Comparison of ENCODE assay signal across 8 mouse cellular contexts in the genomic region with DNA sequence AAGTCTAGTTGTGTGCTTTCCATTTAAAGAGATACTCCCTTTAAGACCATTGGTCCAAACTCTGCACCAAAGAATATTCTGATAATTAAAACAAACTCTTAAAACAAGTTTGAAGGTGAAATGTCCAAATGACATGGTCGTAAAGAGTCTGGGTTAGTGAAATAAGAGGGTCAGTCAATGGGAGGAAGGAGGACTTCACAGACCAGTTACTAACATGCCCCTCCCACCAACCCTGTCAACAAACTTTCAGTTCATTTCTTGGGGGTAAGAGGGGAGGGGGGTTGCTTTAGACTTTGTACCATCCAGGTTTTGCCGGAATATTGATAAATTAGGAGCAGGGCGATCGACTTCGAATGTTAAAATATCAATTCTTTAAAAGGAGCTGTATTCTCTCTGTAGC. TPM values are rescaled to one million over a fixed set of nuclear protein-coding genes. Genes with fewer than 3 reads are reported as not detected.
A peak's percentile ranks its signal among the peaks of the same experiment; 100 is the strongest.
DNase-seq lines count a peak whose midpoint lies in the region; ATAC-seq lines count a peak whose summit lies in the region.

No protein-coding gene starts in this region.

- peak overlapping the region; percentile 45 for H3K4me3 ChIP-seq in lung, embryonic 15.5 days
- peak overlapping the region; percentile 46 for H3K4me3 ChIP-seq in embryonic facial prominence, embryonic 13.5 days
- peak overlapping the region; percentile 38 for H3K4me3 ChIP-seq in intestine, embryonic 15.5 days (replicated peaks)
- peak overlapping the region; percentile 48 for H3K4me3 ChIP-seq in neural tube, embryonic 13.5 days

- H3K4me2 ChIP-seq in lung, embryonic 15.5 days: peak overlapping the region; percentile 69
- peak overlapping the region; percentile 79 for H3K4me2 ChIP-seq in embryonic facial prominence, embryonic 13.5 days
- peak overlapping the region; percentile 64 for H3K4me2 ChIP-seq in intestine, embryonic 15.5 days (replicated peaks)
- H3K4me2 ChIP-seq in neural tube, embryonic 13.5 days: peak overlapping the region; percentile 85

- no peaks in the 10 kb centered on the region for H3K27me3 ChIP-seq in lung, embryonic 15.5 days
- no peaks in the 10 kb centered on the region for H3K27me3 ChIP-seq in embryonic facial prominence, embryonic 13.5 days
- H3K27me3 ChIP-seq in intestine, embryonic 15.5 days (replicated peaks): no peaks in the 10 kb centered on the region
- peaks cover 16% of the 10 kb centered on the region for H3K27me3 ChIP-seq in neural tube, embryonic 13.5 days

- intact Hi-C loops in left cerebral cortex, postnatal 10 days (cut with DNase I): loop anchor here (10.0 kb wide), 1 partner anchor 233 kb away; no protein-coding TSS in a partner anchor

- no peaks in the 10 kb centered on the region for H3K36me3 ChIP-seq in lung, embryonic 15.5 days
- H3K36me3 ChIP-seq in embryonic facial prominence, embryonic 13.5 days: no peaks in the 10 kb centered on the region
- no peaks in the 10 kb centered on the region for H3K36me3 ChIP-seq in intestine, embryonic 15.5 days
- no peaks in the 10 kb centered on the region for H3K36me3 ChIP-seq in neural tube, embryonic 13.5 days

- no peaks in the 10 kb centered on the region for H3K9me3 ChIP-seq in lung, embryonic 15.5 days
- no peaks in the 10 kb centered on the region for H3K9me3 ChIP-seq in embryonic facial prominence, embryonic 13.5 days
- no peaks in the 10 kb centered on the region for H3K9me3 ChIP-seq in intestine, embryonic 15.5 days
- no peaks in the 10 kb centered on the region for H3K9me3 ChIP-seq in neural tube, embryonic 13.5 days

- H3K9ac ChIP-seq in lung, embryonic 15.5 days: peak overlapping the region; percentile 31
- peak overlapping the region; percentile 66 for H3K9ac ChIP-seq in embryonic facial prominence, embryonic 13.5 days
- H3K9ac ChIP-seq in intestine, embryonic 15.5 days: peak overlapping the region; percentile 33
- peak overlapping the region; percentile 70 for H3K9ac ChIP-seq in neural tube, embryonic 13.5 days

- WGBS in lung, embryonic 15.5 days: 5% methylated on average over 5 of the region's 5 CpGs
- WGBS in embryonic facial prominence, embryonic 13.5 days: 13% methylated on average over 5 of the region's 5 CpGs
- WGBS in intestine, embryonic 15.5 days: 12% methylated on average over 5 of the region's 5 CpGs
- WGBS in neural tube, embryonic 13.5 days: 13% methylated on average over 5 of the region's 5 CpGs

- peak overlapping the region; percentile 96 for H3K27ac ChIP-seq in lung, embryonic 15.5 days
- peak overlapping the region; percentile 96 for H3K27ac ChIP-seq in embryonic facial prominence, embryonic 13.5 days
- peak overlapping the region; percentile 95 for H3K27ac ChIP-seq in intestine, embryonic 15.5 days
- H3K27ac ChIP-seq in neural tube, embryonic 13.5 days (replicated peaks): peak overlapping the region; percentile 91

- no peak for DNase-seq in lung, postnatal 25 days (ENCODE audit: low spot score)
- DNase-seq in kidney, postnatal 10 days: no peak
- DNase-seq in left cerebral cortex, postnatal 10 days (ENCODE audit: extremely low spot score in 1 of 2, low spot score in 2 of 2): no peak

- H3K4me1 ChIP-seq in lung, embryonic 15.5 days: peaks cover 26% of the 10 kb centered on the region
- peaks cover 24% of the 10 kb centered on the region for H3K4me1 ChIP-seq in embryonic facial prominence, embryonic 13.5 days
- peaks cover 5% of the 10 kb centered on the region for H3K4me1 ChIP-seq in intestine, embryonic 15.5 days (replicated peaks)
- H3K4me1 ChIP-seq in neural tube, embryonic 13.5 days (replicated peaks): peaks cover 33% of the 10 kb centered on the region

- ATAC-seq in lung, embryonic 15.5 days (ENCODE audit: borderline replicate concordance, extremely low read depth, low FRiP score, low TSS enrichment): no peak
- ATAC-seq in embryonic facial prominence, embryonic 13.5 days (ENCODE audit: insufficient number of reproducible peaks, insufficient read depth, low FRiP score, low TSS enrichment, low read depth): no peak
- ATAC-seq in intestine, embryonic 15.5 days: no peak
- ATAC-seq in neural tube, embryonic 13.5 days (ENCODE audit: low read depth): no peak; the same call in 1 of the 2 replicates
- no peak for ATAC-seq in monocyte, adult 5-6 weeks (replicated peaks; ENCODE audit: insufficient number of reproducible peaks, low FRiP score, low TSS enrichment, poor library complexity, severe bottlenecking)

RNA-seq across cellular contexts. Expression of a gene that starts 1.1 kb away (rescaled TPM):
- 44.8 and 50.2 TPM in 2 replicates for polyA plus RNA-seq in lung, embryonic 15.5 days (2015; fragmentation: Nextera tagmentation; extraction: Ambion mirVana)
- polyA plus RNA-seq in embryonic facial prominence, embryonic 13.5 days (2015; fragmentation: Nextera tagmentation; extraction: Ambion mirVana): 59.9 and 71.0 TPM in 2 replicates
- 30.2 and 37.3 TPM in 2 replicates for polyA plus RNA-seq in intestine, embryonic 15.5 days (2015; fragmentation: Nextera tagmentation; extraction: Ambion mirVana)
- polyA plus RNA-seq in neural tube, embryonic 13.5 days (2015; fragmentation: Nextera tagmentation; extraction: Ambion mirVana): 45.1 and 51.6 TPM in 2 replicates
- total RNA-seq in monocyte, adult 5-6 weeks (2017): 0.67 to 2.1 TPM (median 0.75 TPM) in 3 replicates
- total RNA-seq in left cerebral cortex, postnatal 10 days (2021): 10 to 100 TPM; 76.4 to 79.5 TPM

RNA-seq across cellular contexts. Expression of a gene that starts 6.5 kb away (rescaled TPM):
- polyA plus RNA-seq in lung, embryonic 15.5 days (2015; fragmentation: Nextera tagmentation; extraction: Ambion mirVana): 0.44 and 0.99 TPM in 2 replicates
- 5.0 and 7.5 TPM in 2 replicates for polyA plus RNA-seq in embryonic facial prominence, embryonic 13.5 days (2015; fragmentation: Nextera tagmentation; extraction: Ambion mirVana)
- polyA plus RNA-seq in intestine, embryonic 15.5 days (2015; fragmentation: Nextera tagmentation; extraction: Ambion mirVana): 2.5 and 3.9 TPM in 2 replicates
- 22.0 and 30.7 TPM in 2 replicates for polyA plus RNA-seq in neural tube, embryonic 13.5 days (2015; fragmentation: Nextera tagmentation; extraction: Ambion mirVana)
- not detected in 3 replicates for total RNA-seq in monocyte, adult 5-6 weeks (2017)
- 1 to 10 TPM; 6.1 to 6.9 TPM for total RNA-seq in left cerebral cortex, postnatal 10 days (2021)
